Mouse (Mus musculus) midbrain, embryonic 14.5 days (tissue): ENCODE data around the gene Rhebl1. TPM values are rescaled to one million over a fixed set of nuclear protein-coding genes. Genes with fewer than 3 reads are reported as not detected.

ENCODE experiments used
- ATAC-seq: fragments of 200-750 bp; cut with Nextera tagmentation; 2 replicates; pipeline ENCODE4 v1.8.0; 2017; ENCODE audit warnings: moderate number of reproducible peaks, moderate library complexity; ENCODE audit not compliant: low FRiP score, low TSS enrichment
- DNase-seq: peaks from one replicate; pipeline ENCODE4 v3.0.0-alpha.2; 2015
- H3K27ac ChIP-seq: fragments of 300-500 bp; sonication (generic); replicated peaks from 2 replicates; pipeline ENCODE4 v1.5.1; 2014; ENCODE audit warnings: mild to moderate bottlenecking, low read depth, low read length, moderate library complexity
- H3K27me3 ChIP-seq: fragments of 300-500 bp; sonication (generic); 2 replicates; pipeline ENCODE4 v1.6.1; 2014; ENCODE audit warnings: low read length, control low read depth, mixed read lengths; ENCODE audit not compliant: control insufficient read depth, insufficient read depth
- H3K36me3 ChIP-seq: fragments of 300-500 bp; sonication (generic); 2 replicates; pipeline ENCODE4 v1.6.1; 2014; ENCODE audit warnings: low read length, control low read depth; ENCODE audit not compliant: control insufficient read depth, insufficient read depth
- H3K4me1 ChIP-seq: fragments of 300-500 bp; sonication (generic); 2 replicates; pipeline ENCODE4 v1.6.1; 2014; ENCODE audit warnings: mild to moderate bottlenecking, antibody characterized with exemption, low read length, control low read depth; ENCODE audit not compliant: control insufficient read depth, insufficient read depth
- H3K4me2 ChIP-seq: fragments of 300-500 bp; sonication (generic); 2 replicates; pipeline ENCODE4 v1.6.1; 2014; ENCODE audit warnings: mild to moderate bottlenecking, low read length, moderate library complexity
- H3K4me3 ChIP-seq: fragments of 300-500 bp; sonication (generic); replicated peaks from 2 replicates; pipeline ENCODE4 v1.5.1; 2014; ENCODE audit warnings: low read depth, low read length
- H3K9ac ChIP-seq: fragments of 300-500 bp; sonication (generic); replicated peaks from 2 replicates; pipeline ENCODE4 v1.6.1; 2014; ENCODE audit warnings: mild to moderate bottlenecking, low read length, moderate library complexity
- H3K9me3 ChIP-seq: fragments of 300-500 bp; sonication (generic); 2 replicates; pipeline ENCODE4 v1.6.1; 2016; ENCODE audit warnings: low read length, control low read depth, mixed read lengths; ENCODE audit not compliant: control insufficient read depth
- WGBS: fragments of 180-500 bp; shearing (Covaris S2); extraction: QIAGEN DNeasy Blood & Tissue Kit; methylation state at CpG from one replicate; pipeline ENCODE4 v1.1.7; 2014; 5-methylcytosine and 5-hydroxymethylcytosine counted together
- polyA plus RNA-seq: library from polyadenylated mRNA; unstranded; fragments of >200 nt; fragmentation: Nextera tagmentation; extraction: Ambion mirVana; gene quantifications from 2 replicates; pipeline ENCODE4 v1.2.1, GENCODE M21; 2014

The Rhebl1 gene
- polyA plus RNA-seq, 1 experiment from 2014 or later, result 23.7 TPM

GRCm38 (mm10) chr15:98839671-98840585 is 54.4 kb downstream of the Rhebl1 start:
- DNase-seq (no peak), ATAC-seq (no peak)
- no peaks in the 10 kb centered on the region for H3K9me3 ChIP-seq
- no peak overlapping the region for H3K9ac ChIP-seq
- 95% methylated on average over 30 of the region's 30 CpGs for WGBS
- H3K4me2 ChIP-seq, result no peak overlapping the region
- no peaks in the 10 kb centered on the region for H3K4me1 ChIP-seq
- no peak overlapping the region for H3K4me3 ChIP-seq
- no peaks in the 10 kb centered on the region for H3K27me3 ChIP-seq
- H3K36me3 ChIP-seq, result peaks cover 99% of the 10 kb centered on the region
- H3K27ac ChIP-seq, result no peak overlapping the region

GRCm38 (mm10) chr15:98839161-98839560 is 55.2 kb downstream of the Rhebl1 start:
- WGBS, result 93% methylated on average over 14 of the region's 14 CpGs
- peaks cover 99% of the 10 kb centered on the region for H3K36me3 ChIP-seq
- no peak overlapping the region for H3K27ac ChIP-seq
- no peak for DNase-seq
- H3K4me1 ChIP-seq, result no peaks in the 10 kb centered on the region
- H3K9me3 ChIP-seq, result no peaks in the 10 kb centered on the region
- H3K4me2 ChIP-seq, result no peak overlapping the region
- H3K4me3 ChIP-seq, result no peak overlapping the region
- H3K9ac ChIP-seq, result no peak overlapping the region
- no peak for ATAC-seq
- H3K27me3 ChIP-seq, result no peaks in the 10 kb centered on the region

GRCm38 (mm10) chr15:98837743-98838103 is 56.6 kb downstream of the Rhebl1 start:
- H3K4me3 ChIP-seq, result no peak overlapping the region
- ATAC-seq (no peak), DNase-seq (no peak)
- no peak overlapping the region for H3K27ac ChIP-seq
- H3K27me3 ChIP-seq, result no peaks in the 10 kb centered on the region
- H3K9ac ChIP-seq, result no peak overlapping the region
- no peaks in the 10 kb centered on the region for H3K9me3 ChIP-seq
- no peak overlapping the region for H3K4me2 ChIP-seq
- 80% methylated on average over 4 of the region's 4 CpGs for WGBS
- H3K4me1 ChIP-seq, result no peaks in the 10 kb centered on the region
- peaks cover 96% of the 10 kb centered on the region for H3K36me3 ChIP-seq

GRCm38 (mm10) chr15:98837006-98837742 is 57.2 kb downstream of the Rhebl1 start:
- no peak overlapping the region for H3K4me2 ChIP-seq
- H3K9ac ChIP-seq, result no peak overlapping the region
- ATAC-seq, result no peak
- H3K4me3 ChIP-seq, result no peak overlapping the region
- peaks cover 91% of the 10 kb centered on the region for H3K36me3 ChIP-seq
- H3K27ac ChIP-seq, result no peak overlapping the region
- no peak for DNase-seq
- no peaks in the 10 kb centered on the region for H3K27me3 ChIP-seq
- H3K4me1 ChIP-seq, result no peaks in the 10 kb centered on the region
- 95% methylated on average over 21 of the region's 21 CpGs for WGBS
- no peaks in the 10 kb centered on the region for H3K9me3 ChIP-seq

GRCm38 (mm10) chr15:98835291-98835690 is 59.0 kb downstream of the Rhebl1 start:
- no peak overlapping the region for H3K4me3 ChIP-seq
- 93% methylated on average over 14 of the region's 14 CpGs for WGBS
- H3K4me2 ChIP-seq, result no peak overlapping the region
- no peak overlapping the region for H3K9ac ChIP-seq
- no peaks in the 10 kb centered on the region for H3K27me3 ChIP-seq
- no peak for ATAC-seq
- H3K9me3 ChIP-seq, result no peaks in the 10 kb centered on the region
- peaks cover 72% of the 10 kb centered on the region for H3K36me3 ChIP-seq
- peaks cover under 1% of the 10 kb centered on the region; the same call in 1 of the 2 replicates for H3K4me1 ChIP-seq
- DNase-seq, result no peak
- no peak overlapping the region for H3K27ac ChIP-seq

GRCm38 (mm10) chr15:98834059-98834458 is 60.3 kb downstream of the Rhebl1 start:
- no peaks in the 10 kb centered on the region for H3K27me3 ChIP-seq
- peaks cover 59% of the 10 kb centered on the region for H3K36me3 ChIP-seq
- H3K9ac ChIP-seq, result no peak overlapping the region
- 85% methylated on average over 13 of the region's 13 CpGs for WGBS
- H3K27ac ChIP-seq, result no peak overlapping the region
- DNase-seq, result no peak
- no peak overlapping the region for H3K4me2 ChIP-seq
- no peak for ATAC-seq
- no peaks in the 10 kb centered on the region for H3K9me3 ChIP-seq
- H3K4me3 ChIP-seq, result no peak overlapping the region
- peaks cover 8% of the 10 kb centered on the region; the same call in 1 of the 2 replicates for H3K4me1 ChIP-seq

- H3K36me3 ChIP-seq, result peaks cover 52% of the 10 kb centered on the region
- DNase-seq, result no peak
Measured at GRCm38 (mm10) chr15:98833281-98833680, 61.1 kb downstream of the Rhebl1 start.

GRCm38 (mm10) chr15:98832161-98833058 is 61.9 kb downstream of the Rhebl1 start:
- H3K9me3 ChIP-seq, result no peaks in the 10 kb centered on the region
- no peak overlapping the region for H3K9ac ChIP-seq
- peaks cover 8% of the 10 kb centered on the region; the same call in 1 of the 2 replicates for H3K4me1 ChIP-seq
- peaks cover 46% of the 10 kb centered on the region for H3K36me3 ChIP-seq
- H3K4me3 ChIP-seq, result no peak overlapping the region
- H3K27ac ChIP-seq, result 0 out of 2 replicates have a peak overlapping the region, but pooled peaks have one; percentile 26
- 66% methylated on average over 12 of the region's 12 CpGs for WGBS
- no peak for ATAC-seq
- H3K27me3 ChIP-seq, result no peaks in the 10 kb centered on the region
- peak overlapping the region; percentile 79 for H3K4me2 ChIP-seq
- peak; percentile 8 for DNase-seq

More at GRCm38 (mm10) chr15:98833281-98833680, 61.1 kb downstream of the Rhebl1 start:
- ATAC-seq, result no peak
- 87% methylated on average over 11 of the region's 11 CpGs for WGBS
- H3K9ac ChIP-seq, result no peak overlapping the region
- H3K4me3 ChIP-seq, result no peak overlapping the region
- H3K4me1 ChIP-seq, result peaks cover 8% of the 10 kb centered on the region; the same call in 1 of the 2 replicates
- no peaks in the 10 kb centered on the region for H3K9me3 ChIP-seq
- H3K4me2 ChIP-seq, result no peak overlapping the region
- H3K27me3 ChIP-seq, result no peaks in the 10 kb centered on the region
- H3K27ac ChIP-seq, result no peak overlapping the region
